Mouse (Mus musculus) testis, adult 2 months (tissue): ENCODE measurements around the gene Fam133b. TPM values are rescaled to one million over a fixed set of nuclear protein-coding genes. Genes with fewer than 3 reads are reported as not detected.

Experiments used
- H3K27ac ChIP-seq: fragments of 200-500 bp; 2 replicates; pipeline ENCODE4 v1.5.1; 2012; ENCODE audit warnings: low read depth, low read length; ENCODE audit not compliant: control insufficient read depth, insufficient read depth
- H3K27me3 ChIP-seq: fragments of 200-500 bp; 2 replicates; pipeline ENCODE4 v1.6.1; 2012; ENCODE audit warnings: mild to moderate bottlenecking, low read length, moderate library complexity; ENCODE audit not compliant: control insufficient read depth, insufficient read depth
- H3K36me3 ChIP-seq: fragments of 200-500 bp; 2 replicates; pipeline ENCODE4 v1.6.1; 2012; ENCODE audit warnings: mild to moderate bottlenecking, low read length; ENCODE audit not compliant: control insufficient read depth, insufficient read depth
- H3K4me1 ChIP-seq: fragments of 200-500 bp; 2 replicates; pipeline ENCODE4 v1.6.1; 2012; ENCODE audit warnings: low read length; ENCODE audit not compliant: control insufficient read depth, insufficient read depth
- H3K4me3 ChIP-seq: fragments of 200-500 bp; 2 replicates; pipeline ENCODE4 v1.5.1; 2012; ENCODE audit warnings: low read depth, mild to moderate bottlenecking, low read length, moderate library complexity, mixed read lengths; ENCODE audit not compliant: control insufficient read depth
- CTCF ChIP-seq: fragments of 200-500 bp; IDR thresholded peaks from 2 replicates; pipeline ENCODE4 v1.5.1; 2012; ENCODE audit warnings: low read depth, mild to moderate bottlenecking, inconsistent platforms, low read length, moderate library complexity; ENCODE audit not compliant: control insufficient read depth, insufficient read depth, insufficient replicate concordance
- POLR2A ChIP-seq: fragments of 200-500 bp; IDR thresholded peaks from 2 replicates; pipeline ENCODE4 v1.6.1; 2012; ENCODE audit warnings: low read depth, mild to moderate bottlenecking, inconsistent platforms, low read length, moderate library complexity; ENCODE audit not compliant: control insufficient read depth
- polyA plus RNA-seq: library from polyadenylated mRNA; depleted of rRNA; stranded (reverse); fragments of >200 nt; gene quantifications from 2 replicates; pipeline ENCODE4 v1.2.3, GENCODE M21; 2012

Fam133b gene
- polyA plus RNA-seq, 1 experiment, result 10.1 TPM

DNA sequence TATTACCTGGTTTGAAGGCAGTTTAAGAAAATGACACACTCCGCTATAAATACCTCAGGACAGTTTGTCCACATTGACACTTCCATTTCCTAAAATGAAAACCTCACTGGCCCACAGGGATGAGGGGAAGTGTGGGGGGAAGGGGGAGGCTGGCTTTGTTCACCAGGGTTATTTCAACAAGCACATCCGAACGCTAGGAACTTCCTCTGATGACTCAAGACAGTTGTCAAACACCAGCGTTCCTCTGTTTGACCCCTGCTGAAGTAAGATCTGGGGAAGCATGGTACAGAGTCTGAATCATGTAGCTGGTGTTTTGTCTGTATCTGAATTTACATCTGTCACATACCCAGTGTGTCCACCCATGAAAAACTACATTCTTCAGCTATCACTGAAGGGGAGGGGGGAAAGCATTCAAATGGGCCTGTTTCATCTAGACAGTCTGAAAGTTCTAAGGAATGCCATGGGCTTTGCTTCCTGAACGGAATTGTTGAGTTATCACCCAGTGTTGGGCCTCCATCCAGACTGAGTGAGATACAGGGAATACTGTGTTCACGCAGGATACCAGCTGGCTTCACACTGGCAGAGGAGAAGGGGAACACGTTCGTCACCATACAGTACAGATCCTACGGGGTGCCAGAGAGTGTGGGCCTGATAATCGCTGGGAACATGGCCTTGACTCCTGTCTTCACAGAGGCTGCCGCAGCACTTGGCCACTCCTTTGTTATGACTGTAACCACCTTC is 40.9 kb upstream of the Fam133b start:
- TF ChIP-seq POLR2A (no peak), CTCF (no peak)
- no peak overlapping the region for H3K27ac ChIP-seq
- no peak overlapping the region for H3K4me3 ChIP-seq
- peaks cover 4% of the 10 kb centered on the region for H3K4me1 ChIP-seq
- H3K27me3 ChIP-seq, result no peaks in the 10 kb centered on the region
- no peaks in the 10 kb centered on the region for H3K36me3 ChIP-seq

- TF ChIP-seq POLR2A, result no peak
- TF ChIP-seq CTCF, result no peak
- Histone ChIP-seq H3K27ac (no peak overlapping the region), H3K27me3 (no peaks in the 10 kb centered on the region)
These were observed 40.3 kb upstream of the Fam133b start for GRCm38 (mm10) chr5:3503373-3503772.

DNA sequence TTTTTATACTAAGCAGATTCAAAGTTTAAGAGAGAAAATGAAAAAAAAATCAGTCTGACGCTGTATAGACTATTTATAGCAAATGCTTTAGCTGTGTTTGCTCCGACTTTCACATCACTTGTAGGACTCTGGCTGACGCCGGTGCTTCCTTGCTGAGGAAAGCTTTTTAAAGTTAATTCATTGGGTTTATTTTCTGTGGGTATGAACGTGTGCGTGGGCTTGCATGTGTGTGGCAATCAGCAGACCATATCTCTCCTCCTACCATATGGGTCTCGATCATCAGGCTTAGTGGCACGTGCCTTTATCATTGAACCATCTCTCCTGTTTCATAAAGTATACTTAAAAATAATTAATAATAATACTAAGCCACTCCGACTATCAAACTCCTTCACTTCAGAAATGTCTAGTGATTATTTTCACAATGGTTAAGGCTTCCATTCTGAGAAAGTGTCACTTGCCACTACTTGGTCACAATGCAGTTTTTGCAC is 39.8 kb upstream of the Fam133b start:
- no peak overlapping the region for H3K27ac ChIP-seq
- no peaks in the 10 kb centered on the region for H3K27me3 ChIP-seq
- no peak overlapping the region for H3K4me3 ChIP-seq

More at GRCm38 (mm10) chr5:3503373-3503772, 40.3 kb upstream of the Fam133b start:
- Histone ChIP-seq H3K4me1 (peaks cover 4% of the 10 kb centered on the region), H3K36me3 (no peaks in the 10 kb centered on the region), H3K4me3 (no peak overlapping the region)

GRCm38 (mm10) chr5:3504453-3504852 is 39.2 kb upstream of the Fam133b start:
- no peak overlapping the region for H3K27ac ChIP-seq
- no peaks in the 10 kb centered on the region for H3K4me1 ChIP-seq
- no peaks in the 10 kb centered on the region for H3K36me3 ChIP-seq
- H3K4me3 ChIP-seq, result no peak overlapping the region
- H3K27me3 ChIP-seq, result no peaks in the 10 kb centered on the region
- TF ChIP-seq CTCF, result no peak
- TF ChIP-seq POLR2A, result no peak

More for the DNA sequence above, 39.8 kb upstream of the Fam133b start:
- no peaks in the 10 kb centered on the region for H3K4me1 ChIP-seq
- TF ChIP-seq POLR2A, result no peak
- TF ChIP-seq CTCF, result no peak
- H3K36me3 ChIP-seq, result no peaks in the 10 kb centered on the region

DNA sequence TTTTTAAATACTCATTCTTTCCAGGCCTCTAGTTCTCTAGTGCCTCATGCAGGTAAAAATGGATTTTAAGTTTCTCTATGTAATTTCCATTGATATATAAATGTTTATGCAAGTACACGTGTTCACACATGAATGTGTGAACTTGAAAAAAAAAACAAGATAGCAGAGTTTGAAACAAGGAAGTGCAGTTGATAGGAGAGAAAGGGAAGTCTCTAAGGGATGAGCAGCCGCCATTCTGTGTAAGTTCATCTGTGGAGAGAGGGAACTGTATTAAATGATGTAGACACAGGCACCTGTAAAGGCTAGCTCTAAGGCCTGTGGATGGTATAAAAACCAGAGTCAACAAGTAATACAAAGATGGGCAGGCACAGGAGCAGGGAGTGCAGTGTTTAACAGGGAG is 38.1 kb upstream of the Fam133b start:
- H3K27me3 ChIP-seq, result no peaks in the 10 kb centered on the region
- no peak overlapping the region for H3K4me3 ChIP-seq
- TF ChIP-seq CTCF, result no peak
- no peak for TF ChIP-seq POLR2A

GRCm38 (mm10) chr5:3508480-3509381 is 34.9 kb upstream of the Fam133b start:
- Histone ChIP-seq H3K36me3 (no peaks in the 10 kb centered on the region), H3K27me3 (no peaks in the 10 kb centered on the region), H3K27ac (no peak overlapping the region), H3K4me3 (no peak overlapping the region), H3K4me1 (no peaks in the 10 kb centered on the region)
- TF ChIP-seq POLR2A (no peak), CTCF (no peak)

More for the DNA sequence above, 38.1 kb upstream of the Fam133b start:
- H3K27ac ChIP-seq, result no peak overlapping the region
- no peaks in the 10 kb centered on the region for H3K4me1 ChIP-seq
- H3K36me3 ChIP-seq, result no peaks in the 10 kb centered on the region

DNA sequence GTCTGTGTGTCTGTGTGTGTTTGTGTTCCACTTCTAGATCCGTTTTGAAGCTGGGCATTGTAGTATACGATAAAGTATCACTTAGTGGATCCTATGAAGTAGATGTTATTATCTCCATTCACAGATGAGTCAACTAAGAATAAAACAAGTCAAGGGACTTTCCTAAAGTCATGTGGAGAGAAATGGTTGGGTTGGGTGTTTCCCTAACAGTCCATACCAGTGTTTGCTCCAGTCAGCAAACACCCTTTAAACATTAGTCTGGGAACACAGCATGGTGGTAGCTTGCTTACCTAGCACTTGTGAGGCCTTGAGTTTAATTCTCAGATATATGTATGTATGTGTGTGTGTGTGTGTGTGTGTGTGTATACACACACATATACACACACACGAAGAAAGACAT is 34.1 kb upstream of the Fam133b start:
- Histone ChIP-seq H3K4me3 (no peak overlapping the region), H3K27ac (no peak overlapping the region), H3K27me3 (no peaks in the 10 kb centered on the region), H3K36me3 (no peaks in the 10 kb centered on the region), H3K4me1 (no peaks in the 10 kb centered on the region)
- TF ChIP-seq CTCF, result no peak
- no peak for TF ChIP-seq POLR2A
